Mouse (Mus musculus): ENCODE measurements at regions not wholly inside any gene's neighbourhood (a gene's known extent, or its start where the extent isn't known, plus 50 kb on each side); places are given as distances from the start of the nearest gene placed in this dataset.

- WGBS: 6% methylated on average over 1 of the region's 1 CpGs
- DNase-seq (ENCODE audit: extremely low read depth, low read depth, low spot score): peak; percentile 6
Measured at GRCm38 (mm10) chr3:62924441-62924840, 316.9 kb upstream of the Mme start.

GRCm38 (mm10) chr3:62916899-62917298 is 312.0 kb upstream of the Gpr149 start:
- WGBS: 30% methylated on average over 1 of the region's 1 CpGs
- Histone ChIP-seq H3K79me2 (ENCODE audit: control insufficient read depth, insufficient read depth, low read length) (no peaks in the 10 kb centered on the region), H3K9ac (ENCODE audit: low read depth, low read length) (no peak overlapping the region), H3K27ac (replicated peaks; ENCODE audit: insufficient read depth, low read depth, low read length) (no peak overlapping the region), H3K36me3 (ENCODE audit: control insufficient read depth, insufficient read depth, low read length) (no peaks in the 10 kb centered on the region), H3K27me3 (ENCODE audit: control insufficient read depth, insufficient read depth, low read length) (no peaks in the 10 kb centered on the region), H3K4me1 (ENCODE audit: control insufficient read depth, insufficient read depth, low read length) (no peaks in the 10 kb centered on the region), H3K4me3 (ENCODE audit: insufficient read depth, low read depth, low read length) (no peak overlapping the region)
- DNase-seq (ENCODE audit: extremely low read depth, low read depth, low spot score): no peak
- TF ChIP-seq POLR2A (IDR thresholded peaks at IDR 0.05; ENCODE audit: extremely low read depth, insufficient read depth, low read length): no peak
- no peak for TF ChIP-seq CTCF (IDR thresholded peaks at IDR 0.05; ENCODE audit: low read depth, low read length)

More at GRCm38 (mm10) chr3:62924441-62924840, 316.9 kb upstream of the Mme start:
- Histone ChIP-seq H3K79me2 (ENCODE audit: control insufficient read depth, insufficient read depth, low read length) (no peaks in the 10 kb centered on the region), H3K36me3 (ENCODE audit: control insufficient read depth, insufficient read depth, low read length) (no peaks in the 10 kb centered on the region), H3K27ac (replicated peaks; ENCODE audit: insufficient read depth, low read depth, low read length) (no peak overlapping the region), H3K27me3 (ENCODE audit: control insufficient read depth, insufficient read depth, low read length) (no peaks in the 10 kb centered on the region), H3K9ac (ENCODE audit: low read depth, low read length) (no peak overlapping the region), H3K4me3 (ENCODE audit: insufficient read depth, low read depth, low read length) (no peak overlapping the region), H3K4me1 (ENCODE audit: control insufficient read depth, insufficient read depth, low read length) (no peaks in the 10 kb centered on the region)
- TF ChIP-seq CTCF (IDR thresholded peaks at IDR 0.05; ENCODE audit: low read depth, low read length): no peak
- no peak for TF ChIP-seq POLR2A (IDR thresholded peaks at IDR 0.05; ENCODE audit: extremely low read depth, insufficient read depth, low read length)

- TF ChIP-seq CTCF (IDR thresholded peaks at IDR 0.05; ENCODE audit: low read depth, low read length): no peak
- TF ChIP-seq POLR2A (IDR thresholded peaks at IDR 0.05; ENCODE audit: extremely low read depth, insufficient read depth, low read length): no peak
- Histone ChIP-seq H3K27ac (replicated peaks; ENCODE audit: insufficient read depth, low read depth, low read length) (no peak overlapping the region), H3K4me1 (ENCODE audit: control insufficient read depth, insufficient read depth, low read length) (no peaks in the 10 kb centered on the region), H3K79me2 (ENCODE audit: control insufficient read depth, insufficient read depth, low read length) (no peaks in the 10 kb centered on the region), H3K4me3 (ENCODE audit: insufficient read depth, low read depth, low read length) (no peak overlapping the region), H3K27me3 (ENCODE audit: control insufficient read depth, insufficient read depth, low read length) (no peaks in the 10 kb centered on the region), H3K9ac (ENCODE audit: low read depth, low read length) (no peak overlapping the region), H3K36me3 (ENCODE audit: control insufficient read depth, insufficient read depth, low read length) (no peaks in the 10 kb centered on the region)
- DNase-seq (ENCODE audit: extremely low read depth, low read depth, low spot score): no peak
Measured at GRCm38 (mm10) chr3:62885104-62885503, 280.2 kb upstream of the Gpr149 start.

DNA sequence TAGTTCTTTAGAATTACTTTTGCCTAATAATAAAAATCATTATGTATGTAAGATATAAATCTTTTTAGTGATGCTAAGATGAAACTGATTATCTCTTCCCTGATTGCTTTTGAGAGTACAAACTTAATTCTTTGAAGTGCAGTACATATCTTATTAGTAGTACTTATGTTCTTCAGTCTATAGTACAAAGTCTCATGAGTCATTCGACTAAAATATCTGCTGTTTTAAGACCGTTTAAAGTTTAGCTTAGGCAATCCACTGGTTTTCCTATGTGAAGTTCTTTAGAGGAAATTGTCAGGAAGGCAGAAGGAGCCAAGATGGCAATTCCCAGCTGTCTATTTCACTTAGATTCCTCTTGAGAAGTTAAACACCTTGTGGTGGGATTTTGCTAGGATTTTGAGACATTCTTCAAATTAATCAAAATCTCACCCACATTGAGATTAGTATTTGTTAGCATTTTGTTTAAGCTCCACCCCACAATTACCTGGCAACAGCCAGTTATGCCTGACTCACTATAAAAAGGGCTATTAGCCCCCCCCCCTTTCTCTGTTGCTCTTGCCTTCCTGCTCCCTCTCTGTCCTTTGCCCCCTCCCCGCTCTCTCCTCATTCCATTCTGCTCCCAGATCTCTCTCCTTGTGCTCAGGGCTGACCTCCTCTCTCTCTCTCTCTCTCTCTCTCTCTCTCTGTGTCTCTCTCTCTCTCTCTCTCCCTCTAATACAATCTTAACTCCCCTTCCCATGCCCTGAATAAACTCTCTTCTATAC is 277.6 kb upstream of the Gpr149 start:
- Histone ChIP-seq H3K4me1 (ENCODE audit: control insufficient read depth, insufficient read depth, low read length) (no peaks in the 10 kb centered on the region), H3K4me3 (ENCODE audit: insufficient read depth, low read depth, low read length) (no peak overlapping the region), H3K79me2 (ENCODE audit: control insufficient read depth, insufficient read depth, low read length) (no peaks in the 10 kb centered on the region), H3K36me3 (ENCODE audit: control insufficient read depth, insufficient read depth, low read length) (no peaks in the 10 kb centered on the region), H3K27ac (replicated peaks; ENCODE audit: insufficient read depth, low read depth, low read length) (no peak overlapping the region), H3K27me3 (ENCODE audit: control insufficient read depth, insufficient read depth, low read length) (no peaks in the 10 kb centered on the region), H3K9ac (ENCODE audit: low read depth, low read length) (no peak overlapping the region)
- no peak for DNase-seq (ENCODE audit: extremely low read depth, low read depth, low spot score)
- TF ChIP-seq CTCF (IDR thresholded peaks at IDR 0.05; ENCODE audit: low read depth, low read length): no peak
- no peak for TF ChIP-seq POLR2A (IDR thresholded peaks at IDR 0.05; ENCODE audit: extremely low read depth, insufficient read depth, low read length)
- 70% methylated on average over 3 of the region's 3 CpGs for WGBS

DNA sequence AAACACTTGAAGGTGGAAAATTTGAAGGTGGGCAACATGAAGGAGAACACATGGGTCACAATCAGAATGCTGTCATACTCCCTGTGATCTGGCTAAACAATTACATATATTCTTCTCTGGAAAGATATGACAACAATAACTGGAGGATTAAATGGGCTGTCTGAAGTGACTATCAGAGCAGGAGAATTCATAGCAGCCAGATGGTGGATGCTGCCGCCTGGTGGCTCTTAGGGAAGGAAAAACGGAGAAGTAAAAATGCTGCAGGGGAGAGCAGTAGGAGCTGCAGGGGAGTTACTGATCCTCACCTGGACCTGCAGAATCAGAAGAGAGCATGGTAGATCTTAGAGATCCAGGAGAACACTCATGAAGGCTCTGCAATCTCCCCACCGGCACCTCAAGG is 255.8 kb upstream of the Gpr149 start:
- H3K27ac ChIP-seq (replicated peaks; ENCODE audit: insufficient read depth, low read depth, low read length): no peak overlapping the region
- no peaks in the 10 kb centered on the region for H3K4me1 ChIP-seq (ENCODE audit: control insufficient read depth, insufficient read depth, low read length)
- no peaks in the 10 kb centered on the region for H3K79me2 ChIP-seq (ENCODE audit: control insufficient read depth, insufficient read depth, low read length)
- no peak for DNase-seq (ENCODE audit: extremely low read depth, low read depth, low spot score)
- no peak overlapping the region for H3K9ac ChIP-seq (ENCODE audit: low read depth, low read length)
- H3K4me3 ChIP-seq (ENCODE audit: insufficient read depth, low read depth, low read length): no peak overlapping the region
- H3K36me3 ChIP-seq (ENCODE audit: control insufficient read depth, insufficient read depth, low read length): no peaks in the 10 kb centered on the region
- TF ChIP-seq POLR2A (IDR thresholded peaks at IDR 0.05; ENCODE audit: extremely low read depth, insufficient read depth, low read length): no peak
- TF ChIP-seq CTCF (IDR thresholded peaks at IDR 0.05; ENCODE audit: low read depth, low read length): no peak
- no peaks in the 10 kb centered on the region for H3K27me3 ChIP-seq (ENCODE audit: control insufficient read depth, insufficient read depth, low read length)
- 20% methylated on average over 3 of the region's 3 CpGs for WGBS

- 51% methylated on average over 10 of the region's 10 CpGs for WGBS
- no peaks in the 10 kb centered on the region for H3K4me1 ChIP-seq (ENCODE audit: control insufficient read depth, insufficient read depth, low read length)
- no peak for DNase-seq (ENCODE audit: extremely low read depth, low read depth, low spot score)
- H3K27me3 ChIP-seq (ENCODE audit: control insufficient read depth, insufficient read depth, low read length): no peaks in the 10 kb centered on the region
- H3K4me3 ChIP-seq (ENCODE audit: insufficient read depth, low read depth, low read length): no peak overlapping the region
- TF ChIP-seq CTCF (IDR thresholded peaks at IDR 0.05; ENCODE audit: low read depth, low read length) (no peak), POLR2A (IDR thresholded peaks at IDR 0.05; ENCODE audit: extremely low read depth, insufficient read depth, low read length) (no peak)
- no peak overlapping the region for H3K9ac ChIP-seq (ENCODE audit: low read depth, low read length)
- no peaks in the 10 kb centered on the region for H3K79me2 ChIP-seq (ENCODE audit: control insufficient read depth, insufficient read depth, low read length)
- no peaks in the 10 kb centered on the region for H3K36me3 ChIP-seq (ENCODE audit: control insufficient read depth, insufficient read depth, low read length)
- H3K27ac ChIP-seq (replicated peaks; ENCODE audit: insufficient read depth, low read depth, low read length): no peak overlapping the region
Measured at GRCm38 (mm10) chr3:62835695-62836476, 230.9 kb upstream of the Gpr149 start.
